Mouse (Mus musculus): ENCODE data around the gene Hnrnpab. TPM values are rescaled to one million over a fixed set of nuclear protein-coding genes. Genes with fewer than 3 reads are reported as not detected.

Gene Hnrnpab
- polyA plus RNA-seq, 2 experiments from 2014 or later = 39.0 to 43.1 TPM

- no peak for ATAC-seq
These were observed 4.4 kb downstream of the Hnrnpab start for GRCm38 (mm10) chr11:51602253-51602652.

GRCm38 (mm10) chr11:51597553-51597952 lies 9.1 kb downstream of the Hnrnpab start:
- no peak for ATAC-seq

GRCm38 (mm10) chr11:51595459-51596083 lies 11.1 kb downstream of the Hnrnpab start:
- no peak for ATAC-seq

DNA sequence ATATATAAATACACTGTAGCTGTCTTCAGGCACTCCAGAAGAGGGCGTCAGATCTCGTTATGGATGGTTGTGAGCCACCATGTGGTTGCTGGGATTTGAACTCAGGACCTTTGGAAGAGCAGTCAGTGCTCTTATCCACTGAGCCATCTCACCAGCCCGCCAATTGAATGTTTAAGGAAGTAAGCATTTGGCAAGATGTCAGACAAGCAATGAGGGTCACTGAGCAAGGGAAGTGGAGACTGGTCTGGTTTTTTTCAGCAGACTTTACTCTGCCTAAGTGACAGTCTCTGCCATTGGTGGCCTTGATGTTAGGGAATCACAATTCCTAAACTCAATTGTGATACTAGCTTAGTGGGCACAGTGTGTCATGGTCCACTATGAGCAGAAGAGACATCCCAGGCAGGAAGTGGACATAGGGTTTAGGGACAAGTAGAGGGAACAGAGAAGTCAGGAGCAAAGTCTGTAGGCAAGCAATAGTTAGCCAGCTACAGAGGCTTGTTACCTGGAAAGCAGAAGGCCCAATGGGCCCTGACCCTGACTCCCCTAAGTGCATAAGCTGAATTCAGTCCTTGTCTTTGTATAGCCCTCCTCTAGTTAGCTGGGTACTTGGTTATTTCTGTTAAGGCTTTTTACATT lies 11.8 kb downstream of the Hnrnpab start:
- ATAC-seq = no peak

GRCm38 (mm10) chr11:51593849-51594248 lies 12.8 kb downstream of the Hnrnpab start:
- ATAC-seq = no peak

DNA sequence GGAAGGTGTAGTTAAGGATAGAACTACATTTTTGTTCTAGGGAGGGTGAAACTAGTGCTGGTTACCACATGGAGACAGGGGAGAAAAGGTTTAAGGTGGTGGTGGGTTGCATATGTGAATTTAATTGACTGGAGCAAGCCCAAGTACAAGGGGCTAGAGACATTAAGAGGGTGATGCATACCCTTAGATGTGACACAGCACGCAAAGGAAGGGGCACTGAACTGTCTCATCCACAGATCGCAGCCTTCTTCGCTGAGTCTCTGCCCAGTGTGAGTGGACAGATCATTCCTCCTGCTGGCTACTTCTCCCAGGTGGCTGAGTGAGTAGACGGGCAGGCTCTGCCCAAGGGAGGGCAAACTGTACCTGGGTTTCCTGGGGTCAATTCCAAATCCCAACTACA lies 13.3 kb downstream of the Hnrnpab start:
- ATAC-seq = no peak

- ATAC-seq = no peak
These were observed 14.7 kb downstream of the Hnrnpab start for GRCm38 (mm10) chr11:51591915-51592314.

GRCm38 (mm10) chr11:51591168-51591567 lies 15.5 kb downstream of the Hnrnpab start:
- no peak for ATAC-seq

DNA sequence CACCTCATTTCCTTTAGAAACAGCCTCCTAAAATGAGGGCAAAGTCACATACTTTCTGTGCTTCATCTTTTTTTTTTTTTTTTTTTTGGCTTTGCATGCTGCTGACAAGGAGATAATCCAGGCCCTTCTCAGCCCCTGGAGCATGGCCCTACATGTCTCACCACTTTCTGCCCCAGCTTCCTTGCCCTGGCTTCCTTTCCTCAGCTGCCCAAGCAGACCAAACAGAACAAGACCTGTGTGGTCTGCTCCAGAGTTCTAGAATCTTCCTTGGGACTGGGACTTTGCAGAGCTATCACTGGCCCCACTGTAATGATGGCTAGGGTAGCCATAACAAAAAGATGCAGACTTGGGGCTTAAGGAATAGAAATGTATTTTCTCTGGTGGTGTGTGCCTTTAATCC lies 16.6 kb downstream of the Hnrnpab start:
- no peak for ATAC-seq

GRCm38 (mm10) chr11:51588833-51589232 lies 17.8 kb downstream of the Hnrnpab start:
- ATAC-seq = no peak

- ATAC-seq = no peak
These were observed 19.6 kb downstream of the Hnrnpab start for GRCm38 (mm10) chr11:51587059-51587458.

- no peak for ATAC-seq
These were observed 20.2 kb downstream of the Hnrnpab start for GRCm38 (mm10) chr11:51586411-51586810.

DNA sequence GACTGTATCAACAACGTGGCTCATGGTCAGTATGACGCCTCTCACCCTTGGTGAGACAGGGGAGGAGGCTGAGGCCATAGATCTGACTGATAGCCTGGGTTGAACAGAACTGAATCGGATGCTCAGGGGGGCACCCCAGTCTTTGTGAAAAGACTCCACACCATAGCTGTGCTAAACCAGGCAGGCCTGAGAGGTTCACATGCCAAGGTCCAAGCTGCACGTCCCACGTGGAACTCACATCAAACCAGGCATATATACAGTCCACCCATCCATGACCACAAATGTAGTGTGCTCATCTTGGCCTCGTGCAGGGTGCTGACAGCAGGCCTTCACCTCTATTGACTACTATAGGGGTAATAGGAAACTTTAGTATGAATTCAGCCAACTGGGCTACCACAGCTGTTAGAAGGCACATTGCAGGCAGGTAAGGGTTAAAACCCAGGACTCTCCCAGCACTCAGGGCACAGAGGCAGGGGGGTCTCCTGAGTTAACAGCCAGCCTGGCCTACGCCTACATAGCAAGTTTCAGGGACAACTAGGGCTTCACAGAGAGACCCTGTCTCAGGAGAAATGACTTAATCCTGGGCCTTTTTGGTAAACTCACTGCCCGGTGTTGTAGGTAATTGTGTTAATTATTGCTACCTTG lies 20.9 kb downstream of the Hnrnpab start:
- ATAC-seq = no peak

DNA sequence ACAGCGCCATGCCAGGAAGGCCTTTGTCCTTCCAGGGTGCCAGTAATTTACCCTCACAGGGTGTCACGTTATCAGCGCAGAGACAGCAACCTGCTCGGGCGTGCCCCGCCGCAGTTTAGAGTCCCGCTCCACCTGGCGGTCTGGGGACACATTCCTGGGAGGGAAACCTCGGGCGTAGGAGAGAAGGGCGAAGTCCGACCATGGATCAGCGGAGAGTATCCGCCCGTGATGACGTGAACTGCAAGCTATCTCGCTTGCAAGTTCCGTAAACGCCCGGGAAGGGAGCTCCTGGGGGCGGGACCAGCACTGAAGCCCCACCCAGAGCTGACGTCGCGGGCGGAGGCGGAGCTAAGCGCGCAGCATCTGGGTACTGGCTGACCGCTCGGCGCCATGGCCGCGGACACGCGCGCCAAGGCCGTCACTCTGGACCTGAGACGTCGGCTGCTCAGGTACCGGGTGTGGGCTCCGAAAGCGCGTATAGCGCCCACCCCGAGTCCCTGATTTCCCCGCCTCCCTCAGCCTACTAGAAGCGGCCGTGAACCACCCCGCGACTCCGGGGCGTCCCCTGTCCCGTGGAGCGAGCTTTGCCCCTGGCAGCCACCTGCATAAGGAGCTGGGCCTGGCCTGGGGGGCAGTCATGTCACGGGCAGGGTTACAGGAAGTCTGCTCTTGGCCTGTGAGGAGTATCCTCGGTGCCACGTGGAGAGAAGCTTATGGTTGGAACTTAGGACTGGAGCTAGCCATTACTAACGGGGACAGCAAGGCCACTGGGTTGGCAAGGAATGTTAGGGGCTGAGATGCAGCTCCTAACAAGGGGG lies 22.0 kb downstream of the Hnrnpab start, which contains the start of gene Phykpl:
Gene Phykpl (plus strand): TSS at position 327 of the 818 bp plus-strand sequence.
- peak; percentile 87 for ATAC-seq

GRCm38 (mm10) chr11:51584057-51584430 lies 22.6 kb downstream of the Hnrnpab start:
- peak; percentile 25 for ATAC-seq

- no peak for ATAC-seq
These were observed 23.9 kb downstream of the Hnrnpab start for GRCm38 (mm10) chr11:51582713-51583112.

DNA sequence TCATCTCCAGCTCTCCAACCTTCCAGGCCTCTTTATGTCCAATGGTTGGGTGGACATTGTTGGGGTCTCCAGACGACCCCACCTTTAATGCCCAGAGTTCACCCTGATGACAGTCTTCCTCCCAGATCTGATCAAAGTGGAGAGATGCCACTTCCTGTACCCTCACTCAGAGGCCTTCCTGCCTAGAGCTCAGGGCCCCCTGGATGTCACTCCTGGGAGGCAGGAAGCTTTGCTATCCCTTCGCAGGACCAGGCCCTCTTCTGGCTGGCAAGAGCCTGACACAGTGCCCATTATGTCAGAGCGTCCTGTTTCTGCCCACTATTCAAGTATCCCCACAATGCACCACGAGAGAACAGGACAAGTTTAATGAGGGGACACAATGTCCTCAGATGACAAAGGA lies 27.6 kb downstream of the Hnrnpab start:
- no peak for ATAC-seq

DNA sequence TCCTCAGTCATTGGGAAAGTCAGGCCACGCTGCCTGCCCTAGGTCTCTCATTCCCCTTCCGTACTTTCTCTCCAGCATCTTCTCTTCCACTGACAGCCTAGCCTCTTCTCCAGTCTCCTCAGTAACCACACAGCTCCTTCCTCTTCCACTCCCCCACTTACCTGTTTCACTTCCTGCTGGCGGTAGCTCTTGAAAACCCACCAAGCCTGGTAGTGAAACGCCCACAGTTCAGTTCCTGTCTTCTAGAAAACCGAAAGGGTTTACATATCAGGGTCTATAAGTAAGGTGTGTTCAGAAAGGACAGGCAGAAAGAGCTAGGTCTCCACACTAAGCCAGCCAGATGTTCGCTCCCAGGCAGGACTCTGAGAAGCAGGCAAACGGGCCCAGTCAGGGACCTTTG lies 29.1 kb downstream of the Hnrnpab start:
- peak; percentile 92 for ATAC-seq

DNA sequence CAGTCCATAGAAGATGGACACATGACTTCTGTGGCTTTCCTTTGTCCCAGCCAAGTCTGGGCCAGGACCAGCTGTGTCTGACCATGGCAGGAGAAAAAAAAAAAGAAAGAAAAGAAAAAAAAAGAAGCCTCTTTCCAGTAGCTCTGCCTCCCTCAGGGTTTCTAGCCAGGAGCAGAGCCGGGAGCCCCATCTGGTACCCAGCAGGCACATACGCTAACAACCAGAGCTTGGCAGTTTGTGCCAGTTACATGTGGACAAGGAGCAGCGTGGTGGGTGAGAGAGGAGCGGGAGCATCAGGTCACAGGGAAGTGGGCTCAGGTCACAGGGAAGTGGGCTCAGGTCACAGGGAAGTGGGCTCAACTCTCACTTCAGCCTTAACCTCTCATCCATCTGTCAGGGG lies 30.2 kb downstream of the Hnrnpab start:
- no peak for ATAC-seq

- ATAC-seq = no peak
These were observed 37.8 kb downstream of the Hnrnpab start for GRCm38 (mm10) chr11:51568801-51569200.

DNA sequence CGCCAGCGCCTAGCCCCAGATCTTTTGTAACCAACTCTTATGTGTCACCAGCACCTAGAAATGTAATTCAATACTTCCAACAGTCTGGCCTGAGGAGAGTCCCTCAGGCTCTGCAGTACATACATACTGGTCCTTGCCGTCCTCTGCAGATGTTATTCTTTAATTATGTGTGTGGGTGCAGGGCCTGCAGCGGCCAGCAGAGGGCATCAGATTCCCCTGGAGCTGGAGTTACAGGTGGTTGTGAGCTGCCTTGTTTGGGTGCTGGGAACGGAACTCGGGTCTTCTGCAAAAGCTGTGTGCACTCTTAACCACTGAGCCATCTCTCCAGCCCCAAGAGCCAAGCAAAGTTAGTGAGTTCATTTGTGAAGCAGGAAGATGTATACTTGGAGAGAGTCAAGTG lies 40.7 kb downstream of the Hnrnpab start:
- no peak for ATAC-seq

- no peak for ATAC-seq
These were observed 41.6 kb downstream of the Hnrnpab start for GRCm38 (mm10) chr11:51565062-51565461.

GRCm38 (mm10) chr11:51563276-51563675 lies 43.4 kb downstream of the Hnrnpab start:
- ATAC-seq = no peak

All from activated CD4-positive, CD25-positive, alpha-beta regulatory T cell, adult 4 months (primary cell).